Mouse (Mus musculus) liver, adult 2 months (tissue): ENCODE measurements around the gene Ankrd13c.

Experiments used
- CTCF ChIP-seq: fragments of 200-500 bp; IDR thresholded peaks from 2 replicates; pipeline ENCODE4 v1.5.1; 2011; ENCODE audit warnings: low read depth, low read length, control low read depth
- POLR2A ChIP-seq: fragments of 200-500 bp; IDR thresholded peaks from 2 replicates; pipeline ENCODE4 v1.6.1; 2011; ENCODE audit warnings: low read length, control low read depth; ENCODE audit not compliant: insufficient read depth; ENCODE audit errors: extremely low read depth

DNA sequence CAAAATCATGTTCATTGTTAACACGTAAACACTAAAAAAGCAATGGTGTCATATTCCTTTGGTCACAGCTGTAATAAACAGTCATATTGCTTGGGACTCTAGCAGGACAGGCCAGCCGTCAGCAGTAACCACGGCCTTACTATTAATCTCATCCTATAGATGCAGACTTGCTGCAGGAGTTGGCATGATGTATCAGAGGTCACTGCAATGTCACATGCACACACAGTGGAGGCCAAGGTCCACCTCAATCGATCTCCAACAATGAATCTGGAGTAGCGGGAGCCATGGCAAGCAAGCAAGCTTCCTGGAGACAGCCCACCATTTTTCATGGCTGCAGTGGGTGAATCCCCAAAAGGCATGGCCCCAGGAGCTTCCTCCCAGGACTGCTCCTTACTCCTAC is 45.3 kb upstream of the Ankrd13c start:
- no peak for TF ChIP-seq POLR2A
- TF ChIP-seq CTCF: no peak
